Mouse (Mus musculus): ENCODE data around the gene Sorcs3. TPM values are rescaled to one million over a fixed set of nuclear protein-coding genes. Genes with fewer than 3 reads are reported as not detected.

The Sorcs3 gene
- polyA plus RNA-seq, 1 experiment from 2014 or later = 3.7 TPM

- WGBS = 86% methylated on average over 3 of the region's 3 CpGs
These were observed 277.1 kb downstream of the Sorcs3 start for GRCm38 (mm10) chr19:48482946-48483345.

GRCm38 (mm10) chr19:48491111-48491510 lies 285.3 kb downstream of the Sorcs3 start:
- WGBS = 72% methylated on average over 3 of the region's 3 CpGs
- Histone ChIP-seq H3K9ac (ENCODE audit: low read length) (no peak overlapping the region), H3K4me1 (ENCODE audit: control insufficient read depth, insufficient read depth, low read length) (no peaks in the 10 kb centered on the region), H3K4me2 (no peak overlapping the region), H3K36me3 (ENCODE audit: control insufficient read depth, insufficient read depth, low read length) (no peaks in the 10 kb centered on the region), H3K27me3 (ENCODE audit: control insufficient read depth, insufficient read depth, low read length) (no peaks in the 10 kb centered on the region), H3K4me3 (ENCODE audit: low read depth, low read length) (no peak overlapping the region), H3K9me3 (ENCODE audit: control insufficient read depth, low read length) (no peaks in the 10 kb centered on the region), H3K27ac (ENCODE audit: low read depth, low read length) (no peak overlapping the region)
- no peak for ATAC-seq (ENCODE audit: low FRiP score)
- DNase-seq (ENCODE audit: low spot score, missing footprints) = no peak

More at GRCm38 (mm10) chr19:48482946-48483345, 277.1 kb downstream of the Sorcs3 start:
- H3K4me1 ChIP-seq (ENCODE audit: control insufficient read depth, insufficient read depth, low read length) = no peaks in the 10 kb centered on the region
- no peak for ATAC-seq (ENCODE audit: low FRiP score)
- H3K27ac ChIP-seq (ENCODE audit: low read depth, low read length) = no peak overlapping the region
- no peaks in the 10 kb centered on the region for H3K27me3 ChIP-seq (ENCODE audit: control insufficient read depth, insufficient read depth, low read length)
- no peak overlapping the region for H3K4me2 ChIP-seq
- no peak overlapping the region for H3K4me3 ChIP-seq (ENCODE audit: low read depth, low read length)
- H3K36me3 ChIP-seq (ENCODE audit: control insufficient read depth, insufficient read depth, low read length) = no peaks in the 10 kb centered on the region
- DNase-seq (ENCODE audit: low spot score, missing footprints) = no peak
- no peaks in the 10 kb centered on the region for H3K9me3 ChIP-seq (ENCODE audit: control insufficient read depth, low read length)
- H3K9ac ChIP-seq (ENCODE audit: low read length) = no peak overlapping the region

- DNase-seq (ENCODE audit: low spot score, missing footprints) (no peak), ATAC-seq (ENCODE audit: low FRiP score) (no peak)
- no peak overlapping the region for H3K4me2 ChIP-seq
- H3K4me3 ChIP-seq (ENCODE audit: low read depth, low read length) = no peak overlapping the region
- no peak overlapping the region for H3K9ac ChIP-seq (ENCODE audit: low read length)
- 66% methylated on average over 2 of the region's 2 CpGs for WGBS
- H3K36me3 ChIP-seq (ENCODE audit: control insufficient read depth, insufficient read depth, low read length) = no peaks in the 10 kb centered on the region
- H3K27me3 ChIP-seq (ENCODE audit: control insufficient read depth, insufficient read depth, low read length) = no peaks in the 10 kb centered on the region
- H3K27ac ChIP-seq (ENCODE audit: low read depth, low read length) = no peak overlapping the region
- H3K4me1 ChIP-seq (ENCODE audit: control insufficient read depth, insufficient read depth, low read length) = no peaks in the 10 kb centered on the region
- no peaks in the 10 kb centered on the region for H3K9me3 ChIP-seq (ENCODE audit: control insufficient read depth, low read length)
These were observed 298.2 kb downstream of the Sorcs3 start for GRCm38 (mm10) chr19:48503896-48504620.

- Histone ChIP-seq H3K4me2 (no peak overlapping the region), H3K9me3 (ENCODE audit: control insufficient read depth, low read length) (no peaks in the 10 kb centered on the region), H3K4me1 (ENCODE audit: control insufficient read depth, insufficient read depth, low read length) (no peaks in the 10 kb centered on the region), H3K36me3 (ENCODE audit: control insufficient read depth, insufficient read depth, low read length) (no peaks in the 10 kb centered on the region), H3K9ac (ENCODE audit: low read length) (no peak overlapping the region), H3K4me3 (ENCODE audit: low read depth, low read length) (no peak overlapping the region), H3K27ac (ENCODE audit: low read depth, low read length) (no peak overlapping the region), H3K27me3 (ENCODE audit: control insufficient read depth, insufficient read depth, low read length) (no peaks in the 10 kb centered on the region)
- DNase-seq (ENCODE audit: low spot score, missing footprints) (no peak), ATAC-seq (ENCODE audit: low FRiP score) (no peak)
- WGBS = 94% methylated on average over 7 of the region's 7 CpGs
These were observed 318.0 kb downstream of the Sorcs3 start for GRCm38 (mm10) chr19:48523803-48524202.

GRCm38 (mm10) chr19:48524527-48525214 lies 318.8 kb downstream of the Sorcs3 start:
- Histone ChIP-seq H3K36me3 (ENCODE audit: control insufficient read depth, insufficient read depth, low read length) (no peaks in the 10 kb centered on the region), H3K9ac (ENCODE audit: low read length) (no peak overlapping the region), H3K4me1 (ENCODE audit: control insufficient read depth, insufficient read depth, low read length) (no peaks in the 10 kb centered on the region), H3K27ac (ENCODE audit: low read depth, low read length) (no peak overlapping the region), H3K4me2 (no peak overlapping the region), H3K27me3 (ENCODE audit: control insufficient read depth, insufficient read depth, low read length) (no peaks in the 10 kb centered on the region), H3K4me3 (ENCODE audit: low read depth, low read length) (no peak overlapping the region), H3K9me3 (ENCODE audit: control insufficient read depth, low read length) (no peaks in the 10 kb centered on the region)
- WGBS = 79% methylated on average over 9 of the region's 9 CpGs
- ATAC-seq (ENCODE audit: low FRiP score) (no peak), DNase-seq (ENCODE audit: low spot score, missing footprints) (no peak)

GRCm38 (mm10) chr19:48533582-48533981 lies 327.8 kb downstream of the Sorcs3 start:
- Histone ChIP-seq H3K36me3 (ENCODE audit: control insufficient read depth, insufficient read depth, low read length) (no peaks in the 10 kb centered on the region), H3K27ac (ENCODE audit: low read depth, low read length) (no peak overlapping the region), H3K4me1 (ENCODE audit: control insufficient read depth, insufficient read depth, low read length) (no peaks in the 10 kb centered on the region), H3K4me3 (ENCODE audit: low read depth, low read length) (no peak overlapping the region), H3K9ac (ENCODE audit: low read length) (no peak overlapping the region), H3K27me3 (ENCODE audit: control insufficient read depth, insufficient read depth, low read length) (no peaks in the 10 kb centered on the region), H3K4me2 (no peak overlapping the region), H3K9me3 (ENCODE audit: control insufficient read depth, low read length) (no peaks in the 10 kb centered on the region)
- 90% methylated on average over 4 of the region's 4 CpGs for WGBS
- no peak for DNase-seq (ENCODE audit: low spot score, missing footprints)
- no peak for ATAC-seq (ENCODE audit: low FRiP score)

- H3K4me2 ChIP-seq = no peak overlapping the region
- DNase-seq (ENCODE audit: low spot score, missing footprints) = no peak
- ATAC-seq (ENCODE audit: low FRiP score) = no peak
These were observed 338.5 kb downstream of the Sorcs3 start for GRCm38 (mm10) chr19:48544294-48544693.

GRCm38 (mm10) chr19:48545421-48546132 lies 339.8 kb downstream of the Sorcs3 start:
- no peaks in the 10 kb centered on the region for H3K9me3 ChIP-seq (ENCODE audit: control insufficient read depth, low read length)
- WGBS = 86% methylated on average over 7 of the region's 7 CpGs
- ATAC-seq (ENCODE audit: low FRiP score) (no peak), DNase-seq (ENCODE audit: low spot score, missing footprints) (no peak)
- no peaks in the 10 kb centered on the region for H3K36me3 ChIP-seq (ENCODE audit: control insufficient read depth, insufficient read depth, low read length)
- no peak overlapping the region for H3K4me2 ChIP-seq
- H3K27me3 ChIP-seq (ENCODE audit: control insufficient read depth, insufficient read depth, low read length) = no peaks in the 10 kb centered on the region
- peaks cover 5% of the 10 kb centered on the region; the same call in 1 of the 2 replicates for H3K4me1 ChIP-seq (ENCODE audit: control insufficient read depth, insufficient read depth, low read length)
- no peak overlapping the region for H3K27ac ChIP-seq (ENCODE audit: low read depth, low read length)
- no peak overlapping the region for H3K4me3 ChIP-seq (ENCODE audit: low read depth, low read length)
- no peak overlapping the region for H3K9ac ChIP-seq (ENCODE audit: low read length)

More at GRCm38 (mm10) chr19:48544294-48544693, 338.5 kb downstream of the Sorcs3 start:
- H3K4me1 ChIP-seq (ENCODE audit: control insufficient read depth, insufficient read depth, low read length) = peaks cover 5% of the 10 kb centered on the region; the same call in 1 of the 2 replicates
- no peak overlapping the region for H3K9ac ChIP-seq (ENCODE audit: low read length)
- no peak overlapping the region for H3K4me3 ChIP-seq (ENCODE audit: low read depth, low read length)
- H3K9me3 ChIP-seq (ENCODE audit: control insufficient read depth, low read length) = no peaks in the 10 kb centered on the region
- H3K27ac ChIP-seq (ENCODE audit: low read depth, low read length) = no peak overlapping the region
- H3K36me3 ChIP-seq (ENCODE audit: control insufficient read depth, insufficient read depth, low read length) = no peaks in the 10 kb centered on the region
- no peaks in the 10 kb centered on the region for H3K27me3 ChIP-seq (ENCODE audit: control insufficient read depth, insufficient read depth, low read length)

GRCm38 (mm10) chr19:48546133-48546448 lies 340.3 kb downstream of the Sorcs3 start:
- Histone ChIP-seq H3K36me3 (ENCODE audit: control insufficient read depth, insufficient read depth, low read length) (no peaks in the 10 kb centered on the region), H3K9me3 (ENCODE audit: control insufficient read depth, low read length) (no peaks in the 10 kb centered on the region), H3K4me3 (ENCODE audit: low read depth, low read length) (no peak overlapping the region), H3K4me2 (no peak overlapping the region), H3K27me3 (ENCODE audit: control insufficient read depth, insufficient read depth, low read length) (no peaks in the 10 kb centered on the region), H3K4me1 (ENCODE audit: control insufficient read depth, insufficient read depth, low read length) (peaks cover 5% of the 10 kb centered on the region; the same call in 1 of the 2 replicates), H3K9ac (ENCODE audit: low read length) (no peak overlapping the region), H3K27ac (ENCODE audit: low read depth, low read length) (no peak overlapping the region)
- WGBS = 92% methylated on average over 2 of the region's 2 CpGs
- DNase-seq (ENCODE audit: low spot score, missing footprints) (no peak), ATAC-seq (ENCODE audit: low FRiP score) (no peak)
